Mouse (Mus musculus) cerebellum, adult 18-20 months (tissue): ENCODE measurements around the gene Vps13c.

Experiments
- DNase-seq, 2 experiments: peaks; one replicate each; pipeline ENCODE4 v3.0.0; 2021

Vps13c gene

GRCm38 (mm10) chr9:67839981-67840859, at the start of gene Vps13c:
Gene Vps13c (plus strand): TSS chr9:67840396.
- DNase-seq = peak; percentile 84 to 87

- no peak for DNase-seq
These were observed 47.8 kb upstream of the Vps13c start for GRCm38 (mm10) chr9:67792405-67792804.

GRCm38 (mm10) chr9:67793501-67793900, 46.7 kb upstream of the Vps13c start:
- no peak for DNase-seq

GRCm38 (mm10) chr9:67794216-67794615, 46.0 kb upstream of the Vps13c start:
- no peak for DNase-seq

GRCm38 (mm10) chr9:67794668-67795067, 45.5 kb upstream of the Vps13c start:
- DNase-seq = no peak

- peak in 1 of 2 experiments; percentile 13 for DNase-seq
These were observed 45.0 kb upstream of the Vps13c start for GRCm38 (mm10) chr9:67795205-67795675.

- no peak for DNase-seq
These were observed 40.9 kb upstream of the Vps13c start for GRCm38 (mm10) chr9:67799078-67799819.

- peak; percentile 65 to 71 for DNase-seq
These were observed 38.0 kb upstream of the Vps13c start for GRCm38 (mm10) chr9:67802241-67802640.

- no peak for DNase-seq
These were observed 33.2 kb upstream of the Vps13c start for GRCm38 (mm10) chr9:67807000-67807399.

GRCm38 (mm10) chr9:67810527-67810926, 29.7 kb upstream of the Vps13c start:
- DNase-seq = no peak

GRCm38 (mm10) chr9:67811116-67811515, 29.1 kb upstream of the Vps13c start:
- DNase-seq = no peak

- DNase-seq = no peak
These were observed 27.0 kb upstream of the Vps13c start for GRCm38 (mm10) chr9:67813171-67813570.

GRCm38 (mm10) chr9:67813665-67814337, 26.4 kb upstream of the Vps13c start:
- no peak for DNase-seq

GRCm38 (mm10) chr9:67816172-67816928, 23.8 kb upstream of the Vps13c start:
- no peak for DNase-seq

- DNase-seq = no peak
These were observed 22.1 kb upstream of the Vps13c start for GRCm38 (mm10) chr9:67817898-67818667.

GRCm38 (mm10) chr9:67818668-67818950, 21.6 kb upstream of the Vps13c start:
- no peak for DNase-seq

- DNase-seq = no peak
These were observed 17.1 kb upstream of the Vps13c start for GRCm38 (mm10) chr9:67823131-67823530.

- DNase-seq = no peak
These were observed 14.7 kb upstream of the Vps13c start for GRCm38 (mm10) chr9:67825527-67825926.

GRCm38 (mm10) chr9:67828182-67828581, 12.0 kb upstream of the Vps13c start:
- peak; percentile 75 to 78 for DNase-seq

- peak; percentile 45 to 75 for DNase-seq
These were observed 9.5 kb upstream of the Vps13c start for GRCm38 (mm10) chr9:67830411-67831358.
